Mouse (Mus musculus): ENCODE data around the gene Crlf1.

The Crlf1 gene

GRCm38 (mm10) chr8:70551558-70552161 lies 58.7 kb downstream of the Crlf1 start:
- no peak for DNase-seq (ENCODE audit: low read depth, low spot score)

- no peak for DNase-seq (ENCODE audit: low read depth, low spot score)
These were observed 59.9 kb downstream of the Crlf1 start for GRCm38 (mm10) chr8:70552836-70553235.
